Mouse (Mus musculus) olfactory bulb, adult 2 months (tissue): ENCODE data around the gene Lrrc8e.

Experiments
- CTCF ChIP-seq: fragments of 200-500 bp; IDR thresholded peaks from 2 replicates; pipeline ENCODE4 v1.5.1; 2012; ENCODE audit warnings: low read depth, mild to moderate bottlenecking, low read length, moderate library complexity; ENCODE audit not compliant: insufficient read depth
- POLR2A ChIP-seq: fragments of 200-500 bp; IDR thresholded peaks from 2 replicates; pipeline ENCODE4 v1.6.1; 2012; ENCODE audit warnings: mild to moderate bottlenecking, low read depth, low read length, moderate library complexity; ENCODE audit not compliant: insufficient read depth

GRCm38 (mm10) chr8:4189031-4189722 is 37.5 kb upstream of the Lrrc8e start:
- TF ChIP-seq CTCF, result no peak
- TF ChIP-seq POLR2A, result no peak
